Mouse (Mus musculus) gastrocnemius, adult 18-20 months (tissue): ENCODE results near the gene Kcnk10. TPM values are rescaled to one million over a fixed set of nuclear protein-coding genes. Genes with fewer than 3 reads are reported as not detected.

ENCODE experiments used
- DNase-seq: peaks from one replicate; pipeline ENCODE4 v3.0.0; 2021; ENCODE audit warnings: low spot score
- total RNA-seq, 2 experiments: library from RNA; stranded (reverse); gene quantifications; 2 replicates each; pipeline ENCODE4 v1.2.3; 2021

Gene Kcnk10
- total RNA-seq, 2 experiments from 2014 or later, result not detected

DNA sequence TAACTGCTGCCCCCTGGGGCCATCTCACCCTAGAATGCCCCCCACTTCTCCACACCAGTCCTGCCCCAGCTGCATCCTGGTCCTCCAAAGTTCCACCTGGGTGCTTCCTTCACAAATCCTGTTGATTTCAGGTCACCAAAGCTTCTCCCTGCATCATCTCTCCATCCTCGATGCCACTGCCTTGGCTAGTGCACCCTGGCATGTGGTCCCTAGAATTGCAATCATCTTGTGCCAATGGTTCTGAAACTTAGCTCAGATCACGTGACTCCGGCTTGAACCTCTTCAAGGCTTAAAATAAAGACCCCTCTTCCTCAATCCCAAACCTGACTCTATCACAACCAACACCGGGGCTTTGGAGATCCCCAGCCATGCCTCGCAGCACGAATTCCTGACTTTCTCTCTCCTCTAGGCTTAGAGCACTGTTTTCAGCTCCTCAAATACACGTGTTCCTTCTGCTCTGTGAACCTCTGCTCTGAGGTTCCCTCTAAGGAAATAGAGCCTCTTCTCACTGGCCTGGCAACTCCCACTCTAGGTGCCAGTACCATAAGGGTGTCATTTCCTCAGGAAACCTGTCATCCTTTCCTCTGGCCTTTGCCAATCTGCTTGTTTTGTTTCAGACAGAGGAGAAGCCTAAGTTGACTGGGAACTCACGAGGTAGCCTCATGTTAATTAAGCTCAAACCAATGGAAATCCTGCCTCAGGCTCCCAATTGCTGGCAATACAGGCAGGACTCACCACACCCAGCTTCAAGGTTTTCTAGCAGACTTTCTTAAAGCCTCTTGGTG, 6.0 kb downstream of the Kcnk10 start:
- DNase-seq, result no peak

DNA sequence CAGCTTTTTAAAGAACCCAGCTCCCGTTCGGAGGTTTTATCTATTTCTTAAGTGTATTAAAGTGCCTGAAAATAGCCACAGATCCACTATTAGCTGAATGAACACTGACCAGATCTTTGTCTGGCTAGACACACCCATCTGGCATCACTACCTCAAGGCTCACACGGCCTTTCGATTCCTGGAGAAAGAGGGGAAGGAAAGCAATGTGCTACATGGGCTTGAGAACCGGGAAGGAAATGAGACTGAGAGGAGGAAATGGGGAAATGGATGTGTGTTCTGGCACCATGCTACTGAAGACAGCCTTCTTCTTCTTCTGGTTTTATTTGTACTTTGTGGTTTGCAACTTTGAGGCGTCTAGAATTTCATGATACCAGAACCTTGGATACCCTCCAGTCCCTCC, 8.7 kb downstream of the Kcnk10 start:
- no peak for DNase-seq

DNA sequence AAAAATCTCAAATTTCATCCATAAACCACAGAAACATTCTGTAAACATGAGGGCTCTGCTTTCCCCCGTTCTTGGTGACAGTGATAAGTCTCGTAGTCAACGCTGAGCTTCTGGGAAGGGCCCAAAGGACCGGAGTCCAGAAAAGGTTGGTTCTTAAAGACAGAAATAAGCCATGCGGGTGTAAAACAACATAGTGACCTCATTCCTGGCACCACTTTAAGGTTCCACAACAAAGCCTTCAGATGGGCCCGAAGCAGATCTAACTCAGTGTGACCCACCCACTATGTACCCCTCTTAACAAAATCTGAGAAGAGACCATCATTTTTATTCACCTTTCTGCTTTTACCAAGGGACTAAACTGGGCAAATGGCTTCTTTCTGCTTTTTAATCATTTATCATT, 10.2 kb downstream of the Kcnk10 start:
- DNase-seq, result no peak

DNA sequence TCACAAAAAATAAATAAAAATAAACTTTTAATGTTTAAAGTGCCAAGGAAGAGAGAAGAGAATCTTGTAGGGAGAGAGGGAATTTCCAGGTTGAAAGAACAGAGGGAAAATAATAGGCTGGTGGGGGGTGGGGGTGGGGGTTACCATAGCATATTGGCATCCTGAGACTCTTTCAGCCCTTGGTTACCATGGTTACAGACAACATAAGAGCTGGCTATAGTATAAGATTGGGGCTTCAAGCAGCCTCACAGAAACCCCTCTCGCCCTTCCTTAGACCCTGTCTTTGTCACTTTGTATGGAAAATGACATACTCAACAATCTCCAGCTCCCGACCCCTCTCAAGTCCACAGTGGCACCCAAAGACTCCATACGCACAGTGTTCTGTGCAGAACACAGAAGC, 13.7 kb downstream of the Kcnk10 start:
- no peak for DNase-seq

DNA sequence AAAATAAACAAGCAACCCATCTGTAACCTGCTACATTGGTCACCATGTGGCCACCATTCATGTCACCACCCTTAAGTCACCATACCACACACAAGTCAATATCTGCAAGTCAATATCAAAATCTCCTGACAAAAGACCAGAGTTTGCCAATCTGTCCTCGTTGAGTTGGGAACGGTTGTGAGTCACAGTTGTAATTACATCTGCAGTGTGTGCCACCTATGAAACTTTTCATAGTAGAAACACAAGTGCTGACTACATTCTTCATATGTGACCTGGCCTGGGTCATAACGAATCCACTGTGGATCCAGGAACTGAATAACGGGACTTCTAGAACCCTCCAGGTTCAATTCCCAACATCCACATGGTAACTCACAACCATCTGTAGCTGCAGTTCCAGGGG, 14.8 kb downstream of the Kcnk10 start:
- no peak for DNase-seq

DNA sequence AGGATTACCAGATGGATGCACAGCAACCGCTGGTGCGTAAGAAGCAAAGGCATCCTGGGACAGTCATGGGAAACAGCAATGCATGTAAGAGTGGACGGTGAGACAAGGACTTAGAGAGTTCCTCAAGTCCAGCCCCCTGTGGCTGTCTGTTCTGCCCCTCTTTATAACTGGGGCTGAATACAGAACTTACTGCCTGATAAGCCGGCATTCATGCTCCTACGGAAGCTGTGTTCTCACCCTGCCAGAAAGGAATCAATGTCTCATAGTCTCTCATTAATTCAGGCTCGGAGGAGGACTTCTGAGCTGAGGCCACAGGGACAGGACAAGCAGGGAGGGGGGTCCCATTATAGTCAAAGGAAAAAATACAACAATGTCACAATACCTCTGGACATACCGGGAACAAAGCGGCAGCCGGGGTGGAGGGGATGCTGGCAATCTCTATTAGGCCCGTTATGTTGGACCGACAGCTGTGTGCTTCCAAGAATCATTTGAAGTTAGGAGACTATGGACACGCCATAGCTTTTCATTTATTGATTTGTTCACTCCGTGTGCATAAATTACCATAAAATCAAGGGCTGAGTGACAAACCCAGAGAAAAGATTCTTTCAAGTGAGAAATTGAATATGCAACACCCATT, 15.7 kb downstream of the Kcnk10 start:
- no peak for DNase-seq

DNA sequence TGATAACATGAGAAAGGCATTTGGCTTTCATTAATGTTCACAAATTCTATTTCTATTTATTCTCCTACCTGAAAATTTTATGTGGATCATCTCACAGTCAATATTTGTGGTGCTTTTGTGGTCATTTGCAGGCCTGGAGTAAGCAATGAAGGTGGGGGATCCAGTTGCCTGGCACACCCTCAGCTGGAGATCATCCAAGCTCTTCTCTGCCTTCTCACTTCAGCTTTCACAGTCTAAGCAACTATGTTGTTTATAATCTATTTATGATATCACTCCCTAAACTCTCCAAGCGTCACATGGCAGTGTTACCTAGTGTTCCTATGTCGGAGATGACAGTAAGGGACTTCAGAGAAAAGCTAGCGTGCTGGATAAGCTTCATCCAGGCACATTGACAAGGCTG, 18.1 kb downstream of the Kcnk10 start:
- DNase-seq, result no peak

DNA sequence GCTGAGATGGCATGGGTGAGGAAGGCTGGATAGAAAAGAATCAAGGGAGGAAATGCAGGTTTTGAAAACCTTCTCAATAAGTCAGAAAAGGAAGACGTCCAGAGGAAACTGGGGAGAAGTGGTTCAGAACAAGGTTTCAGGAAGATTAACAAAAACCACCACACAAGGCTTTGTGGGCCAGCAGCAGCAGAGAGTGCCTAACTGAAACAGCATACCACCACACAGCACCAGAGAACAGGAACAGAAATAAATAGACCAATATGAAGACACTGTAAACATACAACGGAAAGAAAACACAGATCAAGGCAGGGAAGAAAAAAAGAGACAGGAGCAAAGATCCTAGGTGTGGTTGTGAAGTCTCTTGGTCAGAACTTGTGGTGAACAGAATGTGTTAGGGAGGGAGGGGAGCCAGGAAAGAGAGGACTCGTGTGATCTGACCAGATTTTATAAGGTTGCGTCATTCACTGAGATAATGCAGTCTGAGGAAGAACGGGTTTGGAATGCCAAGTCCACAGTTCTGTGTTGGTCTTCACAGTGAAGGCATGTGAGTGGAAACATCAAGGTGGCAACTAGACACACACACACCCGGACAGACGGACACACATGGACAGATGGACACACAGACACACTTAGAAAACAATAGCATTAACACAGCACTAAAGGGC, 21.0 kb downstream of the Kcnk10 start:
- no peak for DNase-seq

DNA sequence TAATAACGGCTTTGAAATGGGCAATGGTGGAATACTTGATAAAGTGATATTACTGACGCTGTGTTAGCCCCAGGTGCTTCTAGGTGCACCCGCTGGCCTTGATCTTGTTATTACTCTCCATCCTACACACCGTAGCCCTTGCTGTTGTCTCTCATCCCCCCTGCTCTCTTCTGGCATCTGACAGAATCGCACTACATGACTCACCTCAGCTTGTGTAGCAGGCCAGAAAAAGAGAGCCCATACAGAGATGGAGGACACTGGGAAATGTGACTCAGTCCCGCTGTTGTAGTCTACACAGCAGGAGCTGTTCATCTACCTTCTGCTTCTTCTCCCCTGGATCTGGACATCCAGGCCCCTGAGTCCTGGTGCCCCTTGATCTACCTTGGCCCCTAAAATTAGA, 28.1 kb downstream of the Kcnk10 start:
- DNase-seq, result no peak

DNA sequence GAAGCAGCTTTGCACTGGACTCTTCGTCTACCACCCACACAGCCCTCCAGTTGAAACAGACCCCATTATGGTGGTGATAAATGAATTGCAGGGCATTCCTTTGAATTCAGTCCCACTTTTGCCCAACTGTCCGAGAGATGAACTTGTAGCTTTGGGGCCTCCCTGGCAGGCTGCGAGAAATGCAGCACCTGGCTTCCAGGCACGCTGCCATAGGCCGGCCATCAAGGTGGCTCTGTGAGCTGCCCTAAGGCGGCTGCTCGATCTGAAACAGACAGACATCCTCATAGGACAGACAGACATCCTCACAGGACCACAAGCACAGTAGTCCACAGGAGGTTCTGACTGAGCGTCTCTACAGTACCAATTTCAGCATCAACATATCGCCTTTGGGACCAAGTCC, 30.0 kb downstream of the Kcnk10 start:
- no peak for DNase-seq

DNA sequence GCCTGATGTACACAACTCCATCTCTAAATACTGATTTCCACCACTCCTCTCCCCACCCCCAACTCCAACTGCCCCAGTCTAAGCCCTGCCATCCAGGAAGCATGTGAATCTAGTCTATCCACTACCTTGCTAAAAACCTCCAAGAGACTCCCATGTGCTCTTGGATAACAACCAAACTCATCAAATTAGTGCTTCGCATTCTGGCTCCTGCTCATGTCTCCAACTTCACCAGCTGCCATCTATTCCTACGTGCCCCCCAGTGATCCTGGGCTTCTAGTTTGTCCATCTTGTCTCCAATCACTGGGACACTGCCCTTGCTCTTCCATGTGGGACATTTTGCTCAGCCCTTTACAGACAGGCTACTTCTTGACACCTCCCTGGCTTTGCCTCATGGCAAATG, 32.2 kb downstream of the Kcnk10 start:
- no peak for DNase-seq

DNA sequence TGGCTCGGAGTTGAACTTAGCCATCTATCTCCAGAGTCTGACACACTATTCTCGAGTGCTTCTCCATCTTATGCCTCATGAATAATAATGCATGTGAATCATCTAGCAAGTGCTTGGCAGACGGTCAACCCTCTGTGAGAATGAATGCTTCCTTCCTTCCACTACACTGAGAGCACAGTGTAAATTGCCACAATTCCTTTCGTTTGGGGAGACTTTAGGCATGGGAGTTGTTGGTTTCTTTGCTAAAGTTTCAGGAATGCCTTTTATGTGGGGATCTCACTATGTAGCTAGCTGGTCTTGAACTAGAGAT, 32.9 kb downstream of the Kcnk10 start:
- DNase-seq, result no peak

DNA sequence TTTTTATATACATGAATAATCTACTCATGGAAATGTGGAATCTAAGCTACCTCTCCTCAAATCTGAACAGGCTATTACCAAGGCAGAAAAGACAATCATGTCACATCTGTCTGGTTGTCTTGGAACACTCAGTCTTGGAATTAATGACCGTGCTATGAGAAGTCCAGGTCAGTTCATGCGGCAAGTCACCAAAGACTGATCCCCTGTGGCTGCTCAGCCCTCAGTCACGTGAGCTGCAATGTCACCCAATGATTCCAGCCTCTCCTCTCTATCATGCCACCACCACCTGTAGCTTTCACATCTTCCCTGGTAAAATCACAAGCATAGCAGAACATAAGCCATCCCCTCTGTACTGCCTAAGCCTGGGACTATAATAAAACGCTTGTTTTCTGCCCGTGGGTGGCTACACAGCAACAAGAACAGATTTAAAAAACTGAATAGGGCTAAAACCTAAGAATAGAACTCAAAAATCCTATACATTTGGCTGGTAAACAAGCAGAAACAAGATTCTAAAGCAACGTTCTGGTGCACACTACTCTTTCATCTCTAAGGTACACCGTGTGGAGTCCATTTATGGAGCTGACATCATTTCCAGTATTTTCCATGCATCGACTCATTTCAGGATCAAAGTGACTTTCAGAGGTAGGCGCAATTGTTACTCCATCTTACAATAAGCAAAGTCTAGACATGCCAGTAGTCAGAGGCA, 33.4 kb downstream of the Kcnk10 start:
- DNase-seq, result no peak

DNA sequence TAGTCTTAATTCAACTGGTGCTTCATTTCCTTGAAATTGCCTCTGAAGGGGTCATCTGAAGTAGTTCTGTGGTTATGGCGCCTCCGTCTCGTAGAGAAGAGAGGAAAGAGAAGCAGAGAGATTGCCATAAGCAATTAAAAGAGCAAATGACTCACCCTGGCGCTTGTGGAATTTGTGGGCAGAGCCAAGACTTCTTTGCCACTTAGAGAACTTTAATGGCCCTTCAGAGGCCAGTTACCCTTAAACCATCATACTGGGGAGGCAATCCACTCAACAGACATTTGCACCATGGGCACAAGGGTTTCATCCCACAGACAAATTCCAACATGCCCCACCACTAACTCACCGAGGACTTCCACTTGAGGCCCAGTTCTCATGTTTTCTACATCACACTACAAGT, 41.4 kb downstream of the Kcnk10 start:
- DNase-seq, result no peak

DNA sequence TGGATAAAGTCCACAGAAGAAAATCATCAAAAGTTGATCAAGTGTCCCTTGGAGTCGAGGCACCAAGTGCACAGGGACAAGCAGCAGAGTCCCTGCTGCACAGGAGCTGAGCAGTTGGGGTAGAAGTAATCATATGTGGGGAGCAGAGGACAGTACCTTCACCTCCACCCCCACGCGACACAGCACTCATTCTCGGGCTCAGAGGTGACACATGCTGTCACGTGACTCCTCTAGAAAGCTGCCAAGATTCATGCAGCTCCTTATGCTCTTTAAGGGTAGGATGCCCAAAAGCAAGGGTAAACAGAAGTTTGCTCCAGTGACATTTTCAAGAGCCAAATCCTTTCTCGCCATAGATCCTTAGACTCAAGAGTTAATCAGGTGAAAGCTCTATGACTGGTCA, 42.1 kb downstream of the Kcnk10 start:
- no peak for DNase-seq

DNA sequence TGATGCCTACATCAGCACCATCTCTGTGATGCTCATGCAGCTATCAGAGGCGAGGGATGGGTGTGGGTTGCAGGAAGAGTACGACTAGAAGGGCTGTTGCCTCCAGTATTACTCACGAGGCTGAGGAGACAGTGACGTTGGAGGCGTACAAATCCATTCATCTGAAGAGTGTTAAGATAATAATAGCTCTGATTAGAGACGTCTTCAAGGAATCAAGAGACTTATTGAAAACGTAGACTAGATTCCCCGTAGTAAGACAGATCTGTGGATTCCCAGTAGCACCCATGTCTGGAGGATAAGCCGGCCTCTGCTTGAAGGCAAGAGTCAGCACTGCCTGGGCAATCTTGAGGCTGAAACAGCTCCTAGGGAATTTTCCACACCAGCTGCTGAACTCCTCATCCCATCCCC, 42.6 kb downstream of the Kcnk10 start:
- no peak for DNase-seq

DNA sequence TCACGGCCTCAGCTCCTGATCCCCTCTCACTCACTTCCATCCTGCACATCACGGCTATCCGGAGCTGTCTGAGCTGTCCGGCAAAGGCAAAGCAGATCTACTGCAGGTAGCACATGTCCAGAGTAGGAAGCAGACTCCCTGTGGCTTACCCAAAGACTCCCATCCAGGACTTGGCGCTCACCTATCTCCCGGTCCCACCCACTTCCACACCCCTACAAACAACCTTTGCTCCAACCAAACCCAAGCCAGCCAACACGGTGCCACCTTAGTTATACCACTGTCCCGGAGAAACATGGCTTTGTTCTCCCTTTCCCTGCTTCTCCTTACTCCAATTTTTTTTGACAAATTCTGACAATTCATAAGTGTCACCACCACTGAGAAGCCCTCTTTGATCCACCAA, 49.5 kb downstream of the Kcnk10 start:
- no peak for DNase-seq

DNA sequence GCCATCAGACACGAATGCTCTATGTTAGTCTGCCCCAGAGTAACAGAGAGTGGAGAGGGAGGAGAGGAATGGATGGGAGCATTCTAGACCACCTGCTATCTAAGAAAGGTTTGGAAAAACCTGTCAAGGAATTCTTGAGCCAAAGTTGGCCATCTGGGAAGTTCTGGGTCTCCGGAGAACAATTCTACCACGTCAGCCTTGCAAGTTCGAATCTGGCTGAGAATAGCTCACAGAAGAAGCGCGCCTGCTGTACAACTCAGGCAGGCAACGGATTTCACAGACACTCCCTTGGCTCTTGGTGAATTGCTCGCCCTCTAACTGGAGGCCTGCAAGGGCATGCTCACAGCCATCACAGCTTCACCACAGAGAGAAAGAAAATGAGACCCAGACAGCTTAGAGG, 52.7 kb downstream of the Kcnk10 start:
- no peak for DNase-seq

DNA sequence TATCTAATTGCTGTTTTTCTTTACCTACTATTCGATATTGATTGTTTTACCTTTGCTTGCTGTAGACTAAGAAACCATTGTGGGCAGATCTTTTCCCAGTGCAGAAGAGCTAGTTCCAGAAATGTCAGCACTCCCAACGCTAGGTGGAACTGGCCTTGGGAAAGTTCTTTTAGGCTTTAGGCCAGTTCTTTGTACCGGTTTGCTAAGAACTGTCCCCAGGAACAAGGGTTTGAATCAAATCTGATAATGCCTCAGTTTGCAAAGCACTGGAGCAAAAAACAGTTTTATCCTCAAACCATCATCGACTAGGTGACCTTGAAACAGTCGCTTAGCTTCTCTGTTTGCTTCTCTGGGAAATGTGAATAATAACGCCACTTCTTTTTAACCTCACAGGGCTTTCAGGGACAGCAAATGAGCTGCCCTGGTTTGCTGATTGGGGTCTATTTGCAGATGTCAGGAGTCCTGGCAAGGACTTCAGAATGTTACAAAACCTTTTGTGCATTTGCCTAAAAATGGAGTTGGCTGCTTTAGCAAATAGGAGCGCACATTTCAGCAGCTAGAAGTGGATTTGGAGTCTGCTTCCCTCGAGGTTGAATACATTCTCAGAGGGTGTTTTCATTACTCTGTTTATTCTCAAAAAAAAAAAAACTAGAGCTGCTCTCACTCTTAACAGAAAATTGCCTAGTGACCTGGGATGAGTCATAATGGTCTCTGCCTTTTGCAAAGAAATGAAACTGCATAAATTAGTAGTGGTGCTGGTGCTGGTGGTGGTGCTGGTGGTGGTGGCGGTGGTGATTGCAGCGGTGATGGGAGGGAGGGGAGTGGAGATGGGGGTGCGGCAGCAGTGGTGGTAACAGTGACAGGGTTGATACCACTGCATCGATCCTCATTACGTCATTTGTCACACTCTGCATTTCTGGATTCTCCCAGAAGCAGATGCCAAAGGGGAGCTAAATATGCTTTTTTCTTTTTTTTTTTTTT, 53.5 kb downstream of the Kcnk10 start:
- no peak for DNase-seq

DNA sequence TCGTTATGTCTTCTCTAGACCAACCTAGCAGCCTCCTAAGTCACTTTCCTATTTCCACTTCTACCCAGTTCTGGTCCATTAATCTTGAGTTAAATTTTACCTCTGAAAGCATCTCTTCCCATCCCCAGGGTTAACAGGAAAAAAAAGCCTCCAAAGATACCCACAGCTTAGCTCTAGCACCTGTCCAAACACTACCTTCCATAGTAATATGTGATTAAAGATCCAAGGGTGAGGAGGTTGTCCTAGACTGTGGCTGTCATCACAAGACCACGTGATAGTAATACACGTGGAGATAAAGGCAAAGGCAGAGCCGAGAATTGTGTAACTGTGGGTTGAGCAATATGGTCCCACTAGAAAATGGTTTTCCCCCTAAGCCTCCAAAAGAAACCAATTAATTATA, 56.8 kb downstream of the Kcnk10 start:
- no peak for DNase-seq

DNA sequence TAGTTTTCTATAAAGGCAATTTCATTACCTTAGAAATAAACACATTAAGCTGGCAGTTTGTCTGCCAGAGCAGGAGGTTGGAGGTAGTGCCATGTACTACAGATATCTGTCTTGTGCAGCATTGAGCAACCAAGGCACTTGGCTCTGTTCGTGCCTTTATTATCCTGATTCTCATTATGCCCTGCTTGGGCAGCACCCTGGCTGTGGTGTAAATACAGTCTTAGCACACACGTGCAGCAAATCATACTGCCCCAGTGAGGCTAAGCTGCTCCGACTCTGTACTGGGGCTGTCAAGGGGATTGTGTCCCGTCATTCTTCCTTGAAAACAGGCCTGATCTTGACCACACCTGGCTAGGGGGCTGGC, 57.6 kb downstream of the Kcnk10 start:
- no peak for DNase-seq
